Mouse (Mus musculus) left cerebral cortex, adult 11 months (tissue): Measurements from ENCODE around the gene Cpxm2.
A peak's percentile ranks its signal among the peaks of the same experiment; 100 is the strongest.

ENCODE experiments used
- DNase-seq: peaks from one replicate; pipeline ENCODE4 v3.0.0; 2022; ENCODE audit warnings: low spot score

Gene Cpxm2

GRCm38 (mm10) chr7:132128687-132129086 lies 25.9 kb downstream of the Cpxm2 start:
- no peak for DNase-seq

GRCm38 (mm10) chr7:132124948-132125347 lies 29.6 kb downstream of the Cpxm2 start:
- no peak for DNase-seq

DNA sequence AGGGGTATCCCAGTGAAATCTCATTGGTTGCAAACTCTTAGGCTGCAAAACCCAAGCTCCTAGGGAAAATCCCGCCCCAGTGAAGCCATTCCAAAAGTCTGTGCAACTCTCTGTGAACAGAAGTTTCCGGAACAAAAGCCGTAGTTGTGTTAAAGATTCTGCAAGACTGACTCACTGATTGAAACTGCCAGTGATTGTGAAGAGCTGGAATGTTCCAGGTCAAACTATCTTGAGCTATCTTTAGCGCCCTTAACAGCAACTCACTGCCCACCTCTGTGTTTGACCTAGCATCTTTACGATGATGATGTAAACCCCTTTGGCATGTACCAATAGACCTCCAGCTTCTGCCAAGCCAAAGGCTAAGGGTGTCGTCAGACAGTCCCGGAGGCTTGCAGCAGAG lies 31.3 kb downstream of the Cpxm2 start:
- DNase-seq, result no peak

DNA sequence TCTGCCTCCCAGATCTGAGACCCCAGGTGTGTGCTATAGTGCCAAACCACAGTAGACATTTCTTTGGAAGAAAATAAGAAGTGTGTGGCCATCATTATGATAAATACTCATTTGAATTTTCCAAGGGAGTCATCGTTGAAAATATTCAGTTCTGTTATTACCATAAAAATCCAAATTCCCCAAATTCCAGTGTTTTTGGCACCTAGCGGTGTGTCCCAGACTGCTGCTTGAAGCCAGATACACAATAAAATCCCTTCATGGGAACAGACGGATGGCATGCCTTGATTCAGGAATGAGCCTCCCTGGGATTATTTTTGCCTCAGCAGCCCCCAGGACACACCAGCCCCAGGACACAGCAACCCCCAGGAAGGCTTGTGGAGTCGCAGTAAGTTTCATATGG lies 34.7 kb downstream of the Cpxm2 start:
- DNase-seq, result no peak

GRCm38 (mm10) chr7:132111770-132112169 lies 42.8 kb downstream of the Cpxm2 start:
- no peak for DNase-seq

DNA sequence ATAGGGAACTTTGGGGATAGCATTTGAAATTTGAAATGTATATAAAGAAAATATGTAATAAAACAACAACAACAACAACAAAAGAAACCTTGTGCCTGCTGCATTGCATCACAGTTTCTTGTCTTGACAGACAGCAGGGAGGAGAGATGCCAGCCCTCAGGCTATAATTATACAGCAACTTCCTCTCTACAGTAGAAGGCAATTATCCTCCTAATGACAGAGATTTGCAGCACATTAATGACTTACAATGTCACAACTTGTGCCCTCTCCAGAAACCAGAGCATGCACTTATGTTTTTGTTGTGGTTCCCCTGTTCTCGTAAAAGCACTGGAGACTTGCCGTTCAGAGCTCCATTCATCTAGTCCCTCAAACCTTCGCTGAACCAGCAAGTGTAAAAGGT lies 44.2 kb downstream of the Cpxm2 start:
- DNase-seq, result no peak

DNA sequence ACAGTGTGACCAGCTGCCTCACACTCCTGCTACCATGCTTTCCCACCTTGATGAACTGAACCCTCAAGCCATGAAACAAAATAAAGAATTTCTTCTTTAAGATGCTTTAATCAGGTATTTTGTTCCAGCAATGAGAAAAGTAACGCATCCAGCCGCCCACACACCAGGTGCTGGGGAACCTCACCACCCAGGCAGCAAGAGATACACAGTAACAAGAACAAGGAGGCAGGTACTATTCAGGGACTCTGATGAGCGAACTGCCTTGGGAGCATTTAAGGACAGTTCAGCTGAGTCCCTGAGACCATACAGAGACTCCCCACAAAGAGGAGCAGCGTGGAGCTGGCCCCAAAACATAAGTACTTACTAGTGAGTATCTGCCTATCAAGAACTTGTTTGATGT lies 47.6 kb downstream of the Cpxm2 start:
- DNase-seq, result no peak

- no peak for DNase-seq
These were observed 49.2 kb downstream of the Cpxm2 start for GRCm38 (mm10) chr7:132105326-132105725.

DNA sequence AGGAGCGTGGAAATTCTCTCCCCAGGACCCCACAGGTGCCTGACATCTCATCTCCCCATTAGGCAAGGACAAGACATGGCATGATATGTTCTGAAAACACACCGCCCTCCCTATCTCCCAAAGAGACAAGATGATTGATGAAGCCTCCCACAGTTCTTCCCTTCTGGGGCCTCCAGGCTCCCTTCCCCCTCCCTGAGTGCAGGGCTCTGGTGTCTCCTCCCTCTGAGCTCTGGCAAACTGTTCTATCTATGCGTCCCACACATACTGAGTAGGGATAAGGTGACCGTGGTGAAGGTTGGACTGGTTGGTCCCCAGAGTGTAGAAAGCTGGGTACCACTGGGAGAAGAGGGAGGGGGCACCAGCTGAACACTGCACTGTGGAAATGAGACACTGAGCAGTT lies 56.1 kb downstream of the Cpxm2 start:
- DNase-seq, result no peak

- no peak for DNase-seq
These were observed 59.9 kb downstream of the Cpxm2 start for GRCm38 (mm10) chr7:132094666-132095065.

DNA sequence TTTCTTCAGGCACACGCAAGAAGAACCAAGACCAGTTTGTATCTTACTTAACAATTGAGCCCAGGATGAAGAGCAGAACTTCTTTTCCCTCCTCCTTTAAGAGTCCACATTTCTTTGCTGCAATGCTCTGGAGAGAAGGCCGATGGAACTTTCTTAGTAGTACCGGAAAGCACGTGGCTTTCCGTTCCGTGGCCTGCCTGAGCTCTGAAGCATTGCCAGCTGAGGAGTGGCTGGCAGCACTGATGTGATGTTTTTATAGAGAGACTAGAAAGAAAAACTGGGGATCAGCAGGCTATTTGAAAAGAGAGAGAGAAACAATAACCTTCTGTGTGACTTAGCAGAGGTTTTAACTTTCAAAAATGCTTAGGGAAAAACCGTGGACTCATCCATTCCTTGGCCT lies 63.0 kb downstream of the Cpxm2 start:
- DNase-seq, result no peak

GRCm38 (mm10) chr7:132088606-132089005 lies 65.9 kb downstream of the Cpxm2 start:
- no peak for DNase-seq

- no peak for DNase-seq
These were observed 66.4 kb downstream of the Cpxm2 start for GRCm38 (mm10) chr7:132088181-132088580.

DNA sequence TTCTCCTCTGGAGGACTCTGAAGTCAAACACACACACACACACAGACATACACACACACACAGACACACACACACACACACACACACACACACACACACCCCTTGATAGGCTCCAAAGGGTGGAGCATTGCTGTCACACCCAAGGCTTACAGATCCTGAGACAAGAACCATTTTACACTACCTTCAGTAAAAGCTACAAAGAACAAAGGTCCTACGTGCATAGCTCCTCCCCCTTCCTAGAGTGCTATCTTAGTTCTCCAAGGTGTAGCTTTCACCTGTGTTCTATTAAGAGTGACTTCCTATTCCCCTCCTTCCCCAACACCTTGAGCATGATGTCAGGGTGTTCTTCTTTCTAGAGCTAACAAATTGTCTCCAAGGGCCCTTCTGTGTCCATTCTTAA lies 78.7 kb downstream of the Cpxm2 start:
- DNase-seq, result no peak

DNA sequence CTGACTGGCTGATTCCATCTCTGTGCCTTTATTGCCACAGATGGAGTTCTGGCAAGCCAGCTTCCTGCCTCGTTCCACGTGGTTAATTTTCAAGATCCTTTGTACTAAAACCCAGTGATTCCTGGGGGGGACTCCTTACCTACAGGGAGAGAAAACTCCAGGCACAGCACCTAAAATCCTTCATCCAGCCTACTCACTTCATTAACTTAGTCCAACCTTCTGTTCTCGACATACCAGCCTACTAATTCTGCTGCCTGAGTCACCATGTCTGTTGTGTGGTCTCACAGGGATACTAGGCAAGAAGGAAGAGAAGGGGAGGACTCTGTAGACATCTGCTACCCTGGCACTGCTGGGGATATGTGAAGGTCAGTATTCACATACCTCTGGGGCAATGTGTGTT lies 80.0 kb downstream of the Cpxm2 start:
- DNase-seq, result no peak

- DNase-seq, result no peak
These were observed 83.5 kb downstream of the Cpxm2 start for GRCm38 (mm10) chr7:132070877-132071625.

- peak; percentile 44 for DNase-seq
These were observed 86.6 kb downstream of the Cpxm2 start for GRCm38 (mm10) chr7:132067951-132068350.

DNA sequence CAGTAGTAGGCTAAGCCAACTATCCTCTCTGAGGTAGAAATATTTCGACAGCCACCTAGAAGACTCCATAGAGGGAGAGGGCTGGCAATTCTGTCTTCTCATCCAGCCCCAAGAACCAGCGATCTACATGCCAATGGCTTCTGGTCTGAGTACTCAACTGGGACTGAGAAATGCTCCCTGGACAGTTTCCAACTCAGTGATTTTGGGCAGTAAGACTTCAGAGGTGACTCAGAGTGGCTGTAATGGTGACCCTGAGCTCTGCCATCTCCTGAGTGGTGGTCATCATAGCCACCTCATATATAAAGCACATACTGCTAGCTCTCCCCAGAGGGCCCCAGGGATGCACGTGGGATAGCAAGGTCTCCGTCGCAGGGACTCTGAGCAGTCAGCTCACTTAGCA lies 87.0 kb downstream of the Cpxm2 start:
- no peak for DNase-seq

DNA sequence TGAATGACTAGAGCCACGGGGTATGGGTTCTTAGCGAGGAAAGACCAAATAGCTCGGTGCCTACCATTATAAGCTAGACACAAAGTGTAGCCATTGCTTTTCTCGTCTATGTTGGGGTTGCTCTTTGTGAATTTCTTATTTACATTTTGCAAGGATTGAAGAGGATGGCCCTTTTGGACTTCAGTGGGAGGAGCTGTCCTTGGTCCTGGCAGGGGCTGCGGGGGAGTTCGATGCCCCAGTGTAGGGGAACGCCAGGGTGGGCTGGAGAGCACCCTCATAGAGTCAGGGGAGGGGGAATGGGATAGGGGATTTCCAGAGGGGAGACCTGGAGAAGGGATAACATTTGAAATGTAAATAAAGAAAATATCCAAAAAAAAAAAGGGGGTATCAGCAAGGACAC lies 94.4 kb downstream of the Cpxm2 start:
- DNase-seq, result no peak

GRCm38 (mm10) chr7:132056565-132056964 lies 98.0 kb downstream of the Cpxm2 start:
- DNase-seq, result no peak

DNA sequence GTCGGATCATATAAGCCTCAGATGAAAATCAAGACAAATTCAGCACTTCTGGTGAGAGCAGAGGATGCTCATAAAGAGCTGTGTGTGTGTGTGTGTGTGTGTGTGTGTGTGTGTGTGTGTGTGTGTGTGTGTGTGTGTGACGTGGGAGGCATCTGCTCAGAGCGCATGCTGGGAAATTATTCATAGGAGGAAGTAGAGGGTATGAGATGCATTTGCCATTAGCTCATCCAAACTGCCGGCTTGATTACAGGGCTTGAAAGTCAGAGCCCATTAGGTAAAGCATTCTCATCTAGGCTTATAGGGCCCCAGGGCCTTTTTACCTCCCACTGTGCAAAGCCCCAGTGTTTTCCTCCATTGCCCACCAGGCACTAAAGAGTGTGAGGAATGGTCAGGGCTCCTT lies 107.9 kb downstream of the Cpxm2 start:
- no peak for DNase-seq

GRCm38 (mm10) chr7:132031940-132032531 lies 122.5 kb downstream of the Cpxm2 start:
- no peak for DNase-seq

- DNase-seq, result no peak
These were observed 127.9 kb downstream of the Cpxm2 start for GRCm38 (mm10) chr7:132026671-132027070.

DNA sequence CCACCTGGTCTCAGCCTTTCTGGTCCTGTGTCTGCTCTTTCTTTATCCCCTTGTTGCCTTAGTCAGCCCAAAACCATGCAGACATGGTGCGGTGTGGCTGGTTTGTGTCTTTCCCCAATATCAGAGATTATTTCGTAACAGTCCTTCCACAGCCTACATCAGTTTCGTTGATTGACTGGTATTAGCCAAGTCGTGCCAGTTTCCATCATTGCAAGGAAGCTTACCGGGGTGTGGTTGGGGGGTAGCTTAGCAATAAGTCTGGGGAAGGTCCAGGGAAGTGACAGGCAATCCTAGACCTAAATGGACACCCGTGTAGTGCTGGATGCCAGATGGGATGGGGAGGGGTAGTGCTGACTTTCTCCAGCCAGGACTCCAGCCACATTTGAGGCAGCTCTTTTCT lies 128.9 kb downstream of the Cpxm2 start:
- no peak for DNase-seq
